Mouse (Mus musculus) lung, postnatal 36 days (tissue): ENCODE measurements around the gene Ift88.

Experiments
- DNase-seq: peaks from one replicate; pipeline ENCODE4 v3.0.0; 2022; ENCODE audit warnings: mixed read lengths

Ift88 gene

DNA sequence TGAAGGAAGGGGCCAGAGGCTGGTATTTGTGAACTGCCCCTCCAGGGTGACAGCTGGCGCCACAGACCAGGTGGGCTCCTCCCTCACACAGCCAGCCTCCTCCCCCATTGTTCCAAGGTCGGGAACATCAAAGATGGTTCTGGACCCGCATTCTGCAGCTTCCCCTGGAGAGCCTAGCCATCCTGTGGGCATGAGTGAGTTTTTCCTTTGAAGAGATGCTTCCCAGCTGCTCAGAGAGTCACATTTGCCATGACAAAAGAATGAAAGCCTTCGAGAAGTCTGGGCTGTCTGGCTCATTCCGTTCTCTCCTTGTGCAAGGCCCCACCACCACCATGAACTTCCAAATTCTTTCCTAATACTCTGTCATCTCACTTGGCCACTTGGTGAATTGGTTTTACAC is 110.5 kb downstream of the Ift88 start:
- peak; percentile 73 for DNase-seq

DNA sequence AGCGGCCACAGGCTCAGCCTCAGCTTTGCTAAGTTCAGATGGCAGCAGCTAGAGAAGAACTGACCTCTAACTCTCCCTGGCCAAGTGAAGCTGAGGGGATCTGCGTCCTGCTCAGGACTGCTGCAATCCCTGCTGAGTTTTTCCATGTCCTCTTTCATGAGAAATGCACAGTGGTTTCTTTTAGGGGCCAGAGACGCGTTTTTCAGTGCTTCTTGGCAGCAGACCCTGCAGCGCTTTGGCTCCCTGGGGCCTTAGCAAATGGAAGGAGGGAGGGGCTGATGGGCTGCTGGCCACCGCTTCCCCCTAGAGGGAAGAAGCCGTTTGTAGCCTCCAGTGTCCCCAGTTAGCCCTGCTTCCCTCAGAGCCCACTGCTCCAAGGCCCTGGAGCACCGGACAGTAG is 111.1 kb downstream of the Ift88 start:
- DNase-seq, result peak; percentile 34

GRCm38 (mm10) chr14:57535646-57536045 is 111.8 kb downstream of the Ift88 start:
- peak; percentile 23 for DNase-seq

GRCm38 (mm10) chr14:57536820-57537219 is 113.0 kb downstream of the Ift88 start:
- DNase-seq, result no peak

- DNase-seq, result peak; percentile 27
Measured at GRCm38 (mm10) chr14:57537261-57538015, 113.6 kb downstream of the Ift88 start.

DNA sequence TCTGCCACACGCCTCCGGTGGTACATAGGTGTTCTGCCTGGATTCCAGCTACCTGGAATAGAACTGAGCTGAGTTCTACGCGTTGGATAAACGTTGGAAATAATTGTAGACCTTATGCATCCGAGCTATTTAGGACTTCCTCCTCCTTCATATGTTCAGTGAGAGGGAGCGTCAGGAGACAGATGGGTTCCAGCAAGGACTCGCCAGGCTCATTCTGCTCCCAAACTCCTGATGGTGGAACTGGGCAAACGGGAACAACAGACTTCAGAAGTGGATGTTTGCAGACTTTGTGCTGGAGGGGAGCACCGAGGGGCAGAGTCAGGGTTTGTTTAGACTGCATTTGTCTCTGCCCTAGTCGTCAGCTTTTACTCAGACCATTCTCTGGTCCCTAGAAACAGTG is 116.8 kb downstream of the Ift88 start:
- no peak for DNase-seq

- DNase-seq, result no peak
Measured at GRCm38 (mm10) chr14:57542231-57542630, 118.4 kb downstream of the Ift88 start.

GRCm38 (mm10) chr14:57543420-57544039 is 119.7 kb downstream of the Ift88 start:
- DNase-seq, result no peak

GRCm38 (mm10) chr14:57545526-57545925 is 121.7 kb downstream of the Ift88 start:
- DNase-seq, result no peak

GRCm38 (mm10) chr14:57546131-57546530 is 122.3 kb downstream of the Ift88 start:
- DNase-seq, result no peak

- no peak for DNase-seq
Measured at GRCm38 (mm10) chr14:57546557-57547021, 122.7 kb downstream of the Ift88 start.

- DNase-seq, result no peak
Measured at GRCm38 (mm10) chr14:57547062-57547461, 123.2 kb downstream of the Ift88 start.

DNA sequence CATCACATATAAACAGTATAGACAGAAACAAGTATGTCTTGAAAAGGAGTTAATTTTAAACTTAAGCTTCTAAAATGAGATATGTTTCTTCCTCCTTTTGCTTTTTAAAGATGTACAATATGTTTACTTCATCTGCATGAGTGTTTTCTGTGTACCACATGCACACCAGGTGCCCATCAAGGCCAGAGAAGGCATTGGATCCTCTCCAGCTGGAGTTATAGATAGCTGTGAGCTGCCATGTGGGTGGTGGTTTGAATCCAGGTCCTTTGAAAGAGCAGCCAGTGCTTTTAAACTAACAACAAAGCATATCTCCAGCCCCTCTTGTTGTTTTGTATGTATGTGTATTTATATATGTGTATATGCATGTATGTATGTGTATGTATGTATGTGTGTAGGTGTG is 129.1 kb downstream of the Ift88 start:
- no peak for DNase-seq

DNA sequence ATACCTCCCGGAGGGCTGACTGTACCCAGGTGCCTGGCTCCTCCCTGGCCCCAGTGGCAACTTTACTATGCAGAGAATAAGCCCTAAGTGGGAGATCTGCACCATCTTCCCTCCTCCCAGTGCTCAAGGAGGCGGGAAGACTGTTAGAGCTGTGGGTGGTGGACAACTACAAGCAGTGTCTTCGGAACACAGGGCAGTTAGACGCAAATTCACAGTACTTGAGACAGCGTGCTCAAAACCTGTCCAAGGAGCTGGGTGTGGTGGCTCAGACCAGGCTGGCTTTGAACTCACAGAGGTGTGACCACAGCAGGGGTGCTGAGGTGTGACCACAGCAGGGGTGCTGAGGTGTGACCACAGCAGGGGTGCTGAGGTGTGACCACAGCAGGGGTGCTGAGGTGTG is 130.6 kb downstream of the Ift88 start:
- DNase-seq, result no peak

DNA sequence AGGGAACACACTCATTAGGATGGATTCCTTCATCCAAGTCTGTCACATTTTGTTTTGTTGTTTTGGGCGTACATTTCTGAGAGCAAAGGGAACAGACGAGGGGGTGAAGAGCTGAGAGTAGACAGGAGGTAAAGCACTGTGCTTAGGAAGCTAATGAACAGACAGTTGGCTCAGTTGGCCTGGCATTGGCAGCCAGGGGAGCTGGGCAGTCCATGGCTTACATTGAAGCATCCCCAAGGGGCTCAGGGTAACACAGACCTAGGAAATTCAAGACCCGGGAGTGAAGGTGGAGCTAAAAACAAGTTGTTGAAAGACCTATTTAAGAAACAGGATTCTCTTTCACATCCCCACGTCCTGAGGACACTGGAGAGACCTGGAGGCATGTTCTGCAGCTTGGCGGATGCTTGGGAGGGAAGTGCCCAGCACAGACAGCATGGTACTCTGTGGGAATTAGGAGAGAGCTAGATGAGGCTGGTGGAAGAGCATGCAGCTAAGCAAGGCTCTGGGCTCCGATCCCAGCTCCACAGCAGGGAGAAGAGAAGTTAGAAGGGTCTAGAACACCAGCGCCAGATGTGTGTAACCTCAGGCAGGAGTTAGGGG is 131.7 kb downstream of the Ift88 start:
- DNase-seq, result no peak

- DNase-seq, result no peak
Measured at GRCm38 (mm10) chr14:57556922-57557321, 133.1 kb downstream of the Ift88 start.

DNA sequence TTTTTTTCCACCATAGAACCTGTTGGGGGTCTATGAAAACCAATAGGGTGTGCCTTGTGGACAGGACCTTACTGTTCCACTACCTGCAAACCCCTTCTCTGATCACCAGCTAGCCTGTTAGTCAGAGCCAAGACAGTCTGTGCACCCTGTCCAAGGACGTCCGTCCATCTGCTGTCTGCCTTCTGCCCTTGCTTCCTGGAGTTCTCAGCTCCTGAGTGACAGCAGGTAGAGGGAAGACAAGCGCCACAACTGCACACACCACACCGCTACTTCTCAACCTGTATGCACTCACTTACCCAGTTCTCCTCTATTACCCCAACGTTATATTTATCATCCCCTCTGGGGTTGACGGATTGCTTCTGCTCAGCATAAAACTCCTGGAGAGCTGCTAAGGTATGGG is 141.8 kb downstream of the Ift88 start:
- no peak for DNase-seq
